Mouse (Mus musculus) monocyte, adult 59 days (primary cell): ENCODE data around the gene Stard13. TPM values are rescaled to one million over a fixed set of nuclear protein-coding genes. Genes with fewer than 3 reads are reported as not detected.

Experiments
- total RNA-seq, 2 experiments: library from RNA; stranded (reverse); gene quantifications; one replicate each; pipeline ENCODE4 v1.2.4; 2023

Stard13 gene
- total RNA-seq: under 1 TPM; 0.39 to 0.43 TPM

GRCm38 (mm10) chr5:151233400-151234031 lies at the start of gene Stard13:
TSS of gene Stard13 (minus strand) at chr5:151233836.

Other genes starting within 250 kb of the Stard13 start
- gene Gm42906, start 194.3 kb upstream of the Stard13 start, total RNA-seq: not detected